Mouse (Mus musculus) liver, postnatal 0 days (tissue): ENCODE data around the gene Tcf23. TPM values are rescaled to one million over a fixed set of nuclear protein-coding genes. Genes with fewer than 3 reads are reported as not detected.
A peak's percentile ranks its signal among the peaks of the same experiment; 100 is the strongest.

Experiments
- ATAC-seq: fragments of 200-750 bp; cut with Nextera tagmentation; 2 replicates; pipeline ENCODE4 v1.8.0; 2017; ENCODE audit warnings: mild to moderate bottlenecking, moderate library complexity
- DNase-seq: peaks from one replicate; pipeline ENCODE4 v3.0.0-alpha.2; 2016
- H3K27ac ChIP-seq: fragments of 300-500 bp; sonication (generic); 2 replicates; pipeline ENCODE4 v1.5.1; 2014; ENCODE audit warnings: antibody characterized with exemption, moderate library complexity, mild to moderate bottlenecking, low read depth
- H3K27me3 ChIP-seq: fragments of 300-500 bp; sonication (generic); 2 replicates; pipeline ENCODE4 v1.6.1; 2014; ENCODE audit warnings: low read length, control low read depth, mixed read lengths; ENCODE audit not compliant: insufficient read depth
- H3K36me3 ChIP-seq: fragments of 300-500 bp; sonication (generic); replicated peaks from 2 replicates; pipeline ENCODE4 v1.6.1; 2014; ENCODE audit warnings: mild to moderate bottlenecking, control low read depth, low read length, moderate library complexity, mixed read lengths; ENCODE audit not compliant: insufficient read depth
- H3K4me1 ChIP-seq: fragments of 300-500 bp; sonication (generic); 2 replicates; pipeline ENCODE4 v1.6.1; 2014; ENCODE audit warnings: antibody characterized with exemption, mild to moderate bottlenecking, control low read depth; ENCODE audit not compliant: insufficient read depth
- H3K4me2 ChIP-seq: fragments of 300-500 bp; sonication (generic); 2 replicates; pipeline ENCODE4 v1.6.1; 2014; ENCODE audit warnings: low read depth, mild to moderate bottlenecking, low read length, moderate library complexity, mixed read lengths
- H3K4me3 ChIP-seq: fragments of 300-500 bp; sonication (generic); 2 replicates; pipeline ENCODE4 v1.5.1; 2014; ENCODE audit warnings: low read depth, low read length
- H3K9ac ChIP-seq: fragments of 300-500 bp; sonication (generic); replicated peaks from 2 replicates; pipeline ENCODE4 v1.6.1; 2014; ENCODE audit warnings: mild to moderate bottlenecking, moderate library complexity
- H3K9me3 ChIP-seq: fragments of 300-500 bp; sonication (generic); 2 replicates; pipeline ENCODE4 v1.6.1; 2016; ENCODE audit warnings: mild to moderate bottlenecking, control low read depth, low read length, mixed read lengths
- CTCF ChIP-seq: sonication (generic); IDR thresholded peaks from 2 replicates; pipeline ENCODE4 v1.5.1; 2016; ENCODE audit warnings: antibody characterized with exemption, low read depth
- EP300 ChIP-seq: IDR thresholded peaks from 2 replicates; pipeline ENCODE4 v1.6.1; 2016; ENCODE audit warnings: antibody characterized with exemption, low read depth, mild to moderate bottlenecking
- WGBS: fragments of 180-500 bp; shearing (Covaris S2); extraction: QIAGEN DNeasy Blood & Tissue Kit; methylation state at CpG from one replicate; pipeline ENCODE4 v1.1.7; 2014; ENCODE audit not compliant: insufficient replicate concordance; 5-methylcytosine and 5-hydroxymethylcytosine counted together
- polyA plus RNA-seq: library from polyadenylated mRNA; unstranded; fragments of >200 nt; fragmentation: Nextera tagmentation; extraction: Ambion mirVana; gene quantifications from 2 replicates; pipeline ENCODE4 v1.2.1, GENCODE M21; 2015

The Tcf23 gene
- polyA plus RNA-seq, 1 experiment from 2014 or later: 0.05 TPM

DNA sequence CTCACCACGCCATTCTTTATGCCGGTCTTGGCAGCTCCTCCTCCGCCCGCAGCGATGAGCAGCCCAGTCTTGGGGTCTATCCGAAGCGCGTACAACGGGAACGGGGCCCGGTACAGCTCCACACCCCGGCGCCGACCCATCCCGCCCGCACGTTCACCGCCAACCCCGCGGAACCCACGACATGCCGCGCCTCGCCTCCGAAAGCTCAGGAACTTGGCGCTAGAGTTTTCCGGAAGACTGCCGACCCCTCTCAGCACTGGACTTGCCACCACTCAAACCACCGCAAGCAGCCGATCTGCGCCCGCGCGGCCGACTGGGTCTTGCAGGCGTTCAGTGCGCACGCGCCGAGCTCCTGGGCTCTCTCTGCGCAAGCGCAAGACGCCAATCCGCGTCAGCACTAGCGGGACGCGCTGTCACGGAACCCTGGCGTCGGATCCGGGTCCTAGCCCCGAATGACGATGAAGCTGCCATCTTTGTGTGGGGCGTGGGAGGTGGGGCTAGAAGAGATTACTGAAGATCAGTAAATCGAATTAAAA is 8.4 kb upstream of the Tcf23 start, which contains the start of gene Preb:
Preb (minus strand) TSS at position 396 of the 536 bp plus-strand sequence.
- peak; percentile 94 for ATAC-seq
- DNase-seq: peak; percentile 98

DNA sequence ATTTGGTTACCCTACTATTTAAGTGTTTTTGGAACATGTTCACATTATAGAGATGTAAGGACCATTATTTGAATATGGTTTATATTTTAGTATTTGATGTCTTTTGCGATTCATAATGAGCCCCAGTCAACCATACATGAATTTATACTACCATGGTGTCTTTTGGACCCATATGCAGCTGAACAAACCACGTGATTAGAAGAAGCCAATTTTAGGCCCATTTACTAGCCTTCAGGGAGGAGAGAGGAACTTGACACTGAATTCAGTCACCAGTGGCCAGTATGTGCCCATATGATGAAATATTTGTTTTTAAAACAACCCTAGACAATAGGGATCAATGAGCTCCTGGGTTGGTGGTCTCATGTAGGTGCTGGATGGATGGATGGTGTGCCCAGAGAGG is 7.6 kb upstream of the Tcf23 start:
- no peaks in the 10 kb centered on the region for H3K27me3 ChIP-seq
- peak overlapping the region; percentile 93 for H3K27ac ChIP-seq
- 0 out of 2 replicates have a peak overlapping the region, but pooled peaks have one; percentile 84 for H3K4me3 ChIP-seq
- peaks cover 29% of the 10 kb centered on the region for H3K4me1 ChIP-seq
- TF ChIP-seq EP300: no peak
- TF ChIP-seq CTCF: no peak
- H3K36me3 ChIP-seq: peaks cover 16% of the 10 kb centered on the region
- no peak overlapping the region for H3K9ac ChIP-seq
- no peaks in the 10 kb centered on the region for H3K9me3 ChIP-seq
- ATAC-seq (no peak), DNase-seq (no peak)
- 74% methylated on average over 2 of the region's 2 CpGs for WGBS
- H3K4me2 ChIP-seq: peak overlapping the region; percentile 89

More for the DNA sequence above, 8.4 kb upstream of the Tcf23 start, which contains the start of gene Preb:
- Histone ChIP-seq H3K9me3 (no peaks in the 10 kb centered on the region), H3K4me2 (peak within 1 kb of the TSS; percentile 89), H3K4me1 (peaks cover 26% of the 10 kb centered on the region), H3K27me3 (no peaks in the 10 kb centered on the region), H3K36me3 (peaks cover 23% of the 10 kb centered on the region), H3K27ac (peak within 1 kb of the TSS; percentile 93), H3K9ac (peak within 1 kb of the TSS; percentile 88), H3K4me3 (peak within 1 kb of the TSS; percentile 84)
- under 1% methylated on average over 56 of the region's 56 CpGs for WGBS
- TF ChIP-seq EP300: no peak
- TF ChIP-seq CTCF: peak; percentile 24; the same call in 1 of the 2 replicates

DNA sequence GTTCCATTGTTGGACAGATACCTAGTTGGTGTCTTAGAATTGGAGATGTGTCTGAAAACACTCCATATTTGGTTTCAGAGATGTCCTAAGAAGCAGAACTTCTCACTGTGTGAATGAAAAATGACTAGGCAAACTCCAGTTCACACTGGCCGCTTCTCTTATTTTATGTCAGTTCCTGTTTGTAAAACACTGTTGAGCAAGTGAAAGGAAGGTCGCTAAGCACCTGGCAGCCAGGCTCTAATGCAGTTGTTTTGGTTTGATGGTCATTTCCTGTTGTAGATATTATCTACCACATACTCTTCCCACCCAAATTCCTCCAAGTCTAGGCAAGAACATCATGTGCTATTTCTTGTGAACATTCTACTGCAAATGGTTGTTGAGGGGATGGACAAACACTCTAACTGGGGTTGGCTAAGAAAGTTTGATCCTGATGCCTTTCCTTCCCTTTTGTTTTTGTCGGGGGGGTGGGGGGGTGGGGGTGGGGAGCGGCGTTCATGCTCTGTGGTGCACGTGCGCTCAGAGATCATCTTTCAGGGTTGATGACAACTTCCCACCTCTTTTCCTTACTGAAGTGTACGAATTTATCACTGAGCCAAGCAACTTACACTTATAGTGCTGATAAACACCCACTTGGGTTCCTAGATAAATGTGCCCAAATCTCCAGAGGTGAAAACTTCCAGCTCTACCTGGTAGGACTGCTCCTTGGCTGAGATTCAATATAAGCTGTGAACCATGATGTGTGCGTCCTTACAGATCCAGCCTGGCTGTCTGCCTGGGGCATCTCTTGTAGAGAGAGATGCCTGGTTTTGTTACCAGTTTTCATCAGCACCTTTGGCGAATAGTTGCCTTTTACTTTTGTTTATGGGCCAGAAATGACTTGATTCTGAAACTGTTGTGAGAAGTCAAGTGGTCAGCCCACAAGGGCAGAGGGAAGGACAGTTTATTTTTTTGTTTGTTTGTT is 6.6 kb upstream of the Tcf23 start:
- WGBS: 39% methylated on average over 10 of the region's 10 CpGs
- Histone ChIP-seq H3K4me2 (no peak overlapping the region), H3K36me3 (peaks cover 12% of the 10 kb centered on the region), H3K27me3 (no peaks in the 10 kb centered on the region), H3K27ac (peak overlapping the region; percentile 93), H3K4me3 (no peak overlapping the region), H3K9ac (no peak overlapping the region), H3K4me1 (peaks cover 29% of the 10 kb centered on the region), H3K9me3 (no peaks in the 10 kb centered on the region)
- DNase-seq: no peak
- no peak for TF ChIP-seq CTCF
- 0 out of 2 replicates have a peak, but pooled peaks have one; percentile 2 for TF ChIP-seq EP300
- ATAC-seq: no peak

DNA sequence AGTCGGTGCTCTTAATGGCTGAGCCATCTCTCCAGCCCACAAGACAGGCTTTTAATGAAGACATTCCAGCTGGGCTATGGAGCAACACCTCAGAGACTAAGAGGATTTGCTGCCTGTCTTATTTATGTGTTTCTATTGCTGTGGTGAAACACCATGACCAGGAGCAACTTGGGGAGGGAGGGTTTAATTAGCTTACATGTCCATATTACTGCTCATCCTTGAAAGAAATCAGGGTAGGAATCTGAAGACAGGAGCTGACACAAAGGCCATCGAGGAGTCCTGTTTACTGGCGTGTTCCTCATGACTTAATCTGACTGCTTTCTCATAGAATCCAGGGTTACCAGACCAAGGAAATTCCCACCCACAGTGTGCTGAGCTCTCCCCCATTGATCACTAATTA is 4.5 kb upstream of the Tcf23 start:
- H3K4me2 ChIP-seq: no peak overlapping the region
- H3K4me3 ChIP-seq: no peak overlapping the region
- DNase-seq (no peak), ATAC-seq (no peak)
- TF ChIP-seq EP300 (no peak), CTCF (no peak)
- no peak overlapping the region for H3K27ac ChIP-seq
- no peaks in the 10 kb centered on the region for H3K9me3 ChIP-seq
- H3K9ac ChIP-seq: no peak overlapping the region
- H3K4me1 ChIP-seq: peaks cover 15% of the 10 kb centered on the region
- 76% methylated on average over 3 of the region's 3 CpGs for WGBS
- no peaks in the 10 kb centered on the region for H3K36me3 ChIP-seq
- H3K27me3 ChIP-seq: no peaks in the 10 kb centered on the region

DNA sequence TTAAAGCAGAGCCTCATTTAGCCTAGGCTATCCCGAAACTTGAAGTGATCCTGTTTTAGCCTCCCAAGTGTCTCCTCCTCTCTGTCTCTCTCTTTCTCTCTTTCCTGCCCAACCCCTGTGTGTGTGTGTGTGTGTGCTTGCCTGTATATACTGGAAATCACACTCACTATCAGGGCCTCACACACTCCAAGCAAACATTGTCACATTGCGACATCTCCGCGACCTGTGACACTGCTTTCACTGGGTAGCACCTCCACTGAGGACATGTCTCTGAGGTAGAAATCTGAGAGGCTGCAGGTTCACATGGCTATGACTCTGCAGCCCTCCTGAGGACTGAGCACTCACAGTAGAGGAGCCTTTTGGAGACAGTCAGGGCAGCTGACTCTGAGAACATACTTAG is 2.3 kb upstream of the Tcf23 start:
- TF ChIP-seq CTCF (no peak), EP300 (no peak)
- Histone ChIP-seq H3K27me3 (no peaks in the 10 kb centered on the region), H3K4me2 (no peak overlapping the region), H3K9me3 (no peaks in the 10 kb centered on the region), H3K4me3 (no peak overlapping the region), H3K9ac (no peak overlapping the region), H3K4me1 (peaks cover 5% of the 10 kb centered on the region), H3K27ac (no peak overlapping the region), H3K36me3 (no peaks in the 10 kb centered on the region)
- WGBS: 53% methylated on average over 4 of the region's 4 CpGs
- ATAC-seq: peak; percentile 78
- DNase-seq: peak; percentile 59

DNA sequence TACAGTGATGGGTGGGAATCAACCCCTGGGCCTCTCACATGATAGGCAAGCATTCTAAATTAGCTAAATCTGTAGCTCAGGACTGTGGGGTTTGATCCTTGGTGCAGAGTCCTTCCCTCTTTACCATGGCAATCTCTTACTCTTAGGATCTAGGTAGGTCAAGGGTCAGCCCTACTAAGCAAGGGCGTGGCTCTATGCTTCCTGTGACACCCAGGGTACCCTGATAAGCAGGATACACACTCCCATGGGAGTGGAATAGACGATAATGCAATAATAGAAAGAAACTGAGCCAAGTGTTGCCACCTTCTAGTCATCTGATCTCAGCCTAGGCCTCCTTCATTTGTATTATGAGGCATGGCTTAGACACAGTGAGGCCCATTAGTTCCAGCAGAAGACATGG is 978 bp downstream of the Tcf23 start:
- no peak for ATAC-seq
- H3K27me3 ChIP-seq: no peaks in the 10 kb centered on the region
- no peak for DNase-seq
- no peak overlapping the region for H3K4me3 ChIP-seq
- H3K9me3 ChIP-seq: no peaks in the 10 kb centered on the region
- H3K9ac ChIP-seq: no peak overlapping the region
- H3K4me1 ChIP-seq: peaks cover 5% of the 10 kb centered on the region
- no peak overlapping the region for H3K4me2 ChIP-seq
- WGBS: 55% methylated on average over 2 of the region's 2 CpGs
- H3K27ac ChIP-seq: no peak overlapping the region
- no peaks in the 10 kb centered on the region for H3K36me3 ChIP-seq
- TF ChIP-seq EP300 (no peak), CTCF (no peak)
